Mouse (Mus musculus) lung, postnatal 4 days (tissue): ENCODE measurements around the gene Hoxb3.

Experiments used
- DNase-seq, 2 experiments: peaks; one replicate each; pipeline ENCODE4 v3.0.0; 2021

Gene Hoxb3

GRCm38 (mm10) chr11:96323154-96323553 lies at the start of gene Hoxb3:
TSS of gene Hoxb3 (plus strand) at chr11:96323326.
- DNase-seq, result no peak

GRCm38 (mm10) chr11:96274428-96274827 lies 48.7 kb upstream of the Hoxb3 start:
- no peak for DNase-seq

GRCm38 (mm10) chr11:96275896-96276295 lies 47.2 kb upstream of the Hoxb3 start:
- DNase-seq, result no peak

- DNase-seq, result no peak
Observed at GRCm38 (mm10) chr11:96277151-96278044, 45.7 kb upstream of the Hoxb3 start.

- no peak for DNase-seq
Observed at GRCm38 (mm10) chr11:96278324-96278723, 44.8 kb upstream of the Hoxb3 start.

GRCm38 (mm10) chr11:96278773-96279172 lies 44.4 kb upstream of the Hoxb3 start:
- peak; percentile 85 to 89 for DNase-seq

GRCm38 (mm10) chr11:96279421-96280233 lies 43.5 kb upstream of the Hoxb3 start:
- DNase-seq, result no peak

GRCm38 (mm10) chr11:96280399-96281378 lies 42.4 kb upstream of the Hoxb3 start:
- no peak for DNase-seq

- DNase-seq, result no peak
Observed at GRCm38 (mm10) chr11:96281396-96281795, 41.7 kb upstream of the Hoxb3 start.

- DNase-seq, result no peak
Observed at GRCm38 (mm10) chr11:96281855-96282570, 41.1 kb upstream of the Hoxb3 start, which contains the start of gene Hoxb8. TSS of gene Hoxb8 (plus strand) at chr11:96281905.

- no peak for DNase-seq
Observed at GRCm38 (mm10) chr11:96282795-96283430, 40.2 kb upstream of the Hoxb3 start.

GRCm38 (mm10) chr11:96284041-96284749 lies 38.9 kb upstream of the Hoxb3 start:
- DNase-seq, result peak; percentile 64 to 82

GRCm38 (mm10) chr11:96284774-96285734 lies 38.1 kb upstream of the Hoxb3 start:
- peak in 1 of 2 experiments; percentile 49 for DNase-seq

- peak; percentile 47 to 62 for DNase-seq
Observed at GRCm38 (mm10) chr11:96285771-96286738, 37.1 kb upstream of the Hoxb3 start, which contains the start of gene Hoxb7. TSS of gene Hoxb7 (plus strand) at chr11:96286623.

- no peak for DNase-seq
Observed at GRCm38 (mm10) chr11:96286739-96287385, 36.3 kb upstream of the Hoxb3 start.

GRCm38 (mm10) chr11:96287411-96287810 lies 35.7 kb upstream of the Hoxb3 start:
- no peak for DNase-seq

- DNase-seq, result no peak
Observed at GRCm38 (mm10) chr11:96288455-96289221, 34.5 kb upstream of the Hoxb3 start.
